Mouse (Mus musculus) 3134 (cell line): ENCODE data around the gene Aebp2.

Source experiments
- DNase-seq: peaks from one replicate; pipeline ENCODE4 v3.0.0-alpha.2; 2011; ENCODE audit warnings: low spot score; ENCODE audit not compliant: insufficient read length; ENCODE audit errors: extremely low read depth

The Aebp2 gene

DNA sequence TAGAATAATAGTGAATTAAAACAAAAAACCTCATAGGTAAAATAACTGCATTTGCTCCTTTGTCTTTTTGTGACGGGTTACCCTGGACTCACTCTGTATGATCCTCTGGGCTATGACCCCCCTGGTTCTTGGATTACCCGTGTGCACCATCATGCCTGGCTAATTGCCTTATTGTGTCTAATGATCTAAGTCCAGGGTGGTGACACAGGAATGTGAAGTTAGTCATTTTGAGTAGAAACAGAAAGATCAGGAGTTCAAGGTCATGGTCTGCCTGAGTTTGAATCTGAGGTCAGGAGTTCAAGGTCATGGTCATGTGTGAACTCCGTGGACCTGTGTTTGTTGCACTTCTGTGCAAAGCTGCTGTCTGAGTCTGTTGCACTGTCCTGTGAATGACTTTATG is 16.7 kb upstream of the Aebp2 start:
- no peak for DNase-seq

DNA sequence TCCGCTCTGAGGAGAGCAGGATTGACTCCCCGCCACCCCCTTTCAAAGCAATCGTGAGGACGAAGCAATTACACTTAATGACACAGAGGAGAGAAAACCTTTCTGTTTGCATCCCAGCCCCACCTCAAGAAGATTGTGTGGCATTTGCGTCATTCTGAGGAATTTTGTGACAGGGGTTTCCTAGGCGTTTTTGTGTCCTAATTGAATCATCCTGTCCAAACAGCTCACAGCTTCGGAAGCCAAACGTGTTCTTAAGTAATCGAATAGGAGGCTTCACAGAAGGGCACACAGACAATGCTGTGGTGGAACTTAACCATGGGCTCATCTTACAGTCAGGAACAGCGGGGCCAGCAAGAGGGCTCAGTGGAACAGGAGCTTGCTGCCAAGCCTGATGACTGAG is 15.9 kb upstream of the Aebp2 start:
- DNase-seq = no peak

DNA sequence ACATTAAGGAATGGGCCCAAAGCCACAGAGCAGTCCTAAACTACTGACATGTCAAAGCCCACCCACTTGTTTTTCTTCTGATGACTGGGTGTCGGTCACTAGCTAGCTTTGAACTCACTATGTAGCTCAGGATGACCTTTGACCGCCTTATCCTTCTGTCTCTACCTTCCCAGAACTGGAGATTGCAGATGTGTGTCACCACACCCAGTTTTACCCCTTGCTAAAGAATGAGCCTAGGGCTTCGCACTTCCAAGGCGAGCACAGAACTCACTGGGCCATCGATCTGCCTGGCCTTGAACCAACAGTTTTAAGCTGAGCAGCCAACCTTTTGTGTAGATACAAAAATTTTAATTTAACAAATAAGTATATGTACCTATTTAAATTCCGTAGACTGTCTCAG is 13.8 kb upstream of the Aebp2 start:
- DNase-seq = no peak

DNA sequence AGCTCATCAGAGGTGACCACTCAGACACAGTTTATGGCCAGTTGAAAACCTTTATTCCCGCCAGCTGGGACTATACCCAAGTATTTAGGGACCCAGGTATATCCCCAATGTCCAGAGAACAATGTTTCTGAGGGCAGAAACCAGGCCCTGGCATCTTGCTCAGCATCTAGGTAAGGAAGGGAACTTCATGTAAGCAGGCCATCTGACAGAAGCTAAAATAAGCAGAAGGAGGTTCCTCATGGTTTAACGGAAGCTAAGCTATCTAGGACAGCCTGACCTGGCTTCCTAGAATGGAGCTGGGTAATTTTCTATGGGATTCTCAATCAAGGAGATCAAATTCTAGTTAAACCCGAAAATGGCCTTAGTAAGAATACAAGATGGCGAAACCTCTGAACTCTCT is 12.9 kb upstream of the Aebp2 start:
- no peak for DNase-seq

- no peak for DNase-seq
Observed at GRCm38 (mm10) chr6:140610117-140610516, 12.3 kb upstream of the Aebp2 start.

GRCm38 (mm10) chr6:140611282-140611681 is 11.2 kb upstream of the Aebp2 start:
- DNase-seq = no peak

DNA sequence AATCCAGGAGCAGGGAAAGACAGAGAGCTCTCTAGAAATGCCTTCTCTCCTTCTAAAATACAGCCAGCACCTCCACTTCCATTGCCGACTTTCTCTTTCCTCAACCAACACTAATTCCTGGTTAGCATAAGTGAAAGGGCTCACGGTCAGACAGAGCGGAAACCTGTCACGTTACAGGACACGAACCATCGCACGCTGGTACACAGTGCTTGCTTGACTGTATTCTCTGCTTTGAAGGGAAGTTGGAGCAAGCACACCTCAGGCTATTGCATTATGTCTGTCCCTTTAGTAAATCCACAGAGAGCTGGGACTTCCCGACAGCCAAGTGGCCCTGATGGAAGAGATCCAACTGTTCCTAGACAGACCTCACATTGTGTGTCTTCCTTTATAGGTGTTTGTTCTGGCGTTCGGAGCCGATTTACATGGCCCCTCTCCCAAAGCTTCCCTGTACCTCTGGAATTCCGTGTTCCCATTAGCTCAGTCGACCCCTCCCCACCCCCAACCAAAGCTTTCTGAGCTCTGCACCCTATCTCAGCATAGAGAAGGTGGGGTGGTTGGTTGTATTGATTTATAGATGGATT is 10.5 kb upstream of the Aebp2 start:
- DNase-seq = no peak

DNA sequence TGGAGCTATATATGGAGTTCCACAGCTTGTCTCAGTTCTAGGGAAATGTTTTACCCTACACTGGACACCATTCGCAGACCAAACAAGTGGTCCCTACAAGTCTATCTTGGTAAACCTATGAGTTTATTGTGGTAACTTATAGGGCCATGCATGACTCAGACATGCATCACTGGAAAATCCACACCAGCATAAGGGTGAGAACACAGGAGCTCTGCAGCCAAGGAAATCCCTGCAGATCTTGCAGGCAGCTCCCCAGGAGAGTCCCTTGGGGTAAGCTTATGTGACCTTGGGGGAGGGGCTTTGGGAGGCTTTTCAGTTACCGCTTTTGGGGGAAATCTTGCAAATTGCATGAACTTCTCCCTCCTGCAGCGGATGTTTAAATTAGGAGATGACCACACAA is 8.6 kb upstream of the Aebp2 start:
- DNase-seq = no peak

DNA sequence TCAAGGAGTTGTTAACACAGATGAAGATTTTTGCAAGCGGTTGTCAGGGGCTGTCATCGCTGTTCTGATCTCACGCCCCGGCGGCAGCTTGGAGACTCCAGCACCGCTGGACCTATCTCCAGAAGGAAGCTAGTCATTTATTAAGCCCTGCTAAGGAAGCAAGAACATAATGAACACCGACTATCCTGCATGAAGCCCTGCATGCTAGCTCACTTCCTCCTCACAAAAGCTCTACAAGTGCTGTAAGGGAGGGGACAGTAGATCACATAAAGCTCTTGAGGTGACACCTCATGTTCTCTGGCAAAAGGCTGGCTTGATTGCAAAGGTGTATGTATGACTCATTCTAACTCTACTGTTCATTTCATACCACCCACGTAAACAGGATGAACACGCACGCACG is 7.8 kb upstream of the Aebp2 start:
- DNase-seq = no peak

- DNase-seq = peak; percentile 64
Observed at GRCm38 (mm10) chr6:140620531-140621349, 1.7 kb upstream of the Aebp2 start.

GRCm38 (mm10) chr6:140621622-140622021 is 841 bp upstream of the Aebp2 start:
- DNase-seq = peak; percentile 34

DNA sequence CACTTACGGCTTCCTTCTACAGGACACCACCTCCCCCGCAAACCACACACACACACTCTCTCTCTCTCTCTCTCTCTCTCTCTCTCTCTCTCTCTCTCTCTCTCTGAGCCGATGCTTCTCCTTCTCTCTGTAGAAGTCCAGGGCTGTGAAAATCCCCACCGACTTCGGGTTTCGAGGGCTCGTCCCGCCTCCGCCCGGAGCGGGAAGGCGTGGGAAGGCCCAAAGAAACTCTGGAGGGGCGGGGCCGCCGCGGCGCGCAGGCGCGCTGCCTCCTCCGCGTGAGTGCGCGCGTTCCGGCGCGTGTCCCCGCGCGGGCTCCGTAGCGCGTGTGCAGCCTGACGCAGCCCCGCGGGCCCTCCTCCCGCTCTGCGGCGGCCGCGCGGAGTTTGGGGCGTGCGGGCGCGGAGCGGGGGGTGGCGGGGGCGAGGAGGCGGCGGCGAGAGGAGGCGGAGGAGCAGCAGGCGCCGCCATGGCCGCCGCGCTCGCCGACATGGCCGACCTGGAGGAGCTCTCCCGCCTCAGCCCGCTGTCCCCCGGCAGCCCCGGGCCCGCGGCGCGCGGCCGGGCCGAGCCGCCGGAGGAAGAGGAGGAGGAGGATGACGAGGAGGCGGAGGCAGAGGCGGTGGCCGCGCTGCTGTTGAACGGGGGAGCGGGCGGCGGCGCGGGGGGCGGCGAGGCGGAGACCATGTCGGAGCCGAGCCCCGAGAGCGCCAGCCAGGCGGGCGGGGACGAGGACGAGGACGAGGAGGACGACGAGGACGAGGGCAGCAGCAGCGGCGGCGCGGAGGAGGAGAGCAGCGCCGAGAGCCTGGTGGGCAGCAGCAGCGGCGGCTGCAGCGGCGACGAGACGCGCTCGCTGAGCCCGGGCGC is 998 bp downstream of the Aebp2 start:
- peak; percentile 97 for DNase-seq

DNA sequence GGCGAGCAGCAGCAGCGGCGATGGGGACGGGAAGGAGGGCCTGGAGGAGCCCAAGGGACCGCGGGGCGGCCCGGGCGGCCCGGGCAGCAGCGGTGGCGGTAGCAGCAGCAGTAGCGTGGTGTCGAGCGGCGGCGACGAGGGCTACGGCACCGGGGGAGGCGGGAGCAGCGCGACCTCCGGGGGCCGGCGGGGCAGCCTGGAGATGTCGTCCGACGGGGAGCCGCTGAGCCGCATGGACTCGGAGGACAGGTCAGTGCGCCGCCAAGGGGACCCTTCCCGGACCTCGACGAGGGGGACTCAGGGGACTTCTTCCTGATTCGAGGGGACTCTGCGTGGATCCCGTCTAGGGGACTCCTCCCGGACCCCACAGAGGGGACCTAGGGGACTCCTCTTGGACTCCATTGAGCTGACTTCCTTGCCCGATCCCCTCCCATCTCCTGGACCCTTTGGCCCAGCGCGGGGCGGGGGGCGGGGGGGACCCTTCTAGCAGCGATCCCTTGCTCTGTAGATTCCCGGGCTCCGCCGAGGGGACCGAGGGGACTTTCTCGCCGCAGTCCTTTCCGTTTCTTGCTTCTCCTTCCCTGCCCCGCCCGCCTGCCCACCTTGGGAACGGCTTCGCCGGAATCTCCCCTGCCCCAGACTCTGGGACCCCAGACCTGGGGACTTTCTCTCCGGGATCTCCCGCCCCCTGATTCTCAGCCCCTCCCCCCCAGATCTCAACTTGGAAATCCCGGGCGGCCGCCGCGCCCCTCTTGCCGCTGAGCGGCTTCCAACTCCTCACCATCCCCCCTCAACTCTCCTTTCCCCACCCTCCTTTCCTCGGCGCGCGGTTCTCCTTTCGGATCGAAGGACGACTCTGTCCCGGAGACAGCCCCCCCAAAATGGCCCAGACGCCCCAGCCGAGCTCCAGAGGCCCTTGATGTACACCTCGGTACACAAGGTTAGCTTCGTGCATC is 1.9 kb downstream of the Aebp2 start:
- DNase-seq = peak; percentile 65

DNA sequence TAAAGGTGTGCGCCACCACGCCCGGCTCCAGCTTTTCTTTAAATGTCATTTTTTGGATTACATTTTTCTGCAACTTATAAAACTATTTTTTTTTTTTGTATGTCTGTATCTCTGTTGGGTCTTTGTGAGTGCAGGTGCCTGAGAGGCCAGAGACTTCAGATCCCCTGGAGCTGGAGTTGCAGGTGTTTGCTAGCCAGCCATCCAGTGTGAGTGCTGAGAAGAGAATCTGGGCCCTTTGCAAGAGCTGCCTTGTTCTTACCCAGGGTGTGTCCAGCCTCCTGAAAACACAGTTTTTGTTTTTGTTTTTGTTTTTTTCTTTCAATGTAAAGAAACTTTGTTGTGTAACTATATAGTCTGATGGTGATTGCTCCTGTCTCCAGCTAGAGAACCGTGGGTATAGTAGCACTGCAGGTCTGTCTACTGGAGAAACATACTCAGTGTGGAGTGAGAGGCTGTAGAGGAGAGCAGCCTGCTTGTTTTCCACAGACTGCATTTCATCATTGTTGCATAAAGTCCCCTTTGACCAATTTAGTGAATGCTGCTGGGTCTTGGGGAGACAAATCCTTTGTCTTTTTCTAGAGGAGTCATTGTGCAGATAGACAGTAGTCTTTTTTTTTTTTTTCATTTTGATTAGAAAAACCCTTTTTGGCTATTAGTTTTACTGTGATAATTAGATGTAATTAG is 6.9 kb downstream of the Aebp2 start:
- no peak for DNase-seq

DNA sequence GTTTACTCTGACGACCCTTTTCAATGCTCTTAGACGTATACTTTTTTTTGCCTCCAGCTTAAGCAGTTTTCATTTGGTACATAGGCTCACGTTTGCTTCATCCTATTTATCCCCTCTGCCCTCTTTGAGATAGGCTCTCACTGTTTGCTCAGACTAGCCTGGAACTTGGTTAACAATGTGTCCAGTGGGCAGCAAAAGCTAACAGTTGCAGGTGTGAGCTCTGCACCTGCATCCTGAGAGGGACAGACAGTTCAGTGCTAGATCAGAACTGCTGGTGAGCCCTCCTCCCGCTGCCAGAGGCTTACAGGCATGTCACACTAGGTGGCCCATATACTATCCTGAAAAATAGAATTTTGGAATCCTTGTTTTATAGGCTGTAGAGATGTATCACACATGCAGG is 7.8 kb downstream of the Aebp2 start:
- DNase-seq = no peak

DNA sequence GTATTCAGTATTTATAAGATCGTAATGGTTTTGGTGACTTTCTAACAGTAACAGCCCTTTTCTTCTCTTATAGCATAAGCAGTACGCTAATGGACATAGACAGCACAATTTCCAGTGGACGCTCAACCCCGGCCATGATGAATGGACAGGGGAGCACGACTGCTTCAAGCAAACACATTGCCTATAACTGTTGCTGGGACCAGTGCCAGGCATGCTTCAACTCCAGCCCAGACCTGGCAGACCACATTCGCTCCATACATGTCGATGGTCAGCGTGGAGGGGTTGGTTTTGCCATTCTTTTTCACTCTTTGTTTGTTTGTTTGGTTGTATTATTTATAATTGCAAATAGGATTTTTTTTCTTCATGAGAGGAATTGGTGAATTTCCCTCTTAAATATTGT is 11.2 kb downstream of the Aebp2 start:
- no peak for DNase-seq

- no peak for DNase-seq
Observed at GRCm38 (mm10) chr6:140636290-140636689, 13.8 kb downstream of the Aebp2 start.

- DNase-seq = no peak
Observed at GRCm38 (mm10) chr6:140642010-140642409, 19.5 kb downstream of the Aebp2 start.

DNA sequence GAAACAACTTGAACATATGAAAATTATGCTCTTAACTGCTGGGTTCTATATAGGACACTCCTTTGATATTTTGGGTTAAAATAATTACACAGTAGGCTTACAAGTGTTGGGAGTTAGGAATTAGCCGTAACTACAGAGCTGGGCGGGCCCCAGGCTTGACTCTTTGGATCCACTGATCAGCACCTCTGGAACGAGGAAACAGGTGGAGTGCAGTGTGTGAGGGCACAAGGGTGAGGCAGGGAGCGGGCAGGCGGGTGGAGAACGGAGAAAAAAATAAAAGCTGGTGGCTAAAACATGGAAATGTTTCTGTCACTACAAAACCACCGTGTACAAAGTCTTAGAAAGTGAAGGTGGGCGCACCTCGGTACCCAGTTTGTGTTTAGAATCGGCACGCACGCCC is 20.2 kb downstream of the Aebp2 start:
- no peak for DNase-seq

GRCm38 (mm10) chr6:140645931-140646330 is 23.5 kb downstream of the Aebp2 start:
- DNase-seq = no peak
